Mouse (Mus musculus): ENCODE measurements at regions not wholly inside any gene's neighbourhood (a gene's known extent, or its start where the extent isn't known, plus 50 kb on each side); places are given as distances from the start of the nearest gene placed in this dataset.
A peak's percentile ranks its signal among the peaks of the same experiment; 100 is the strongest.

- DNase-seq, result peak; percentile 7
These were observed 259.2 kb upstream of the Csf3r start for GRCm38 (mm10) chr4:125765171-125765570.

GRCm38 (mm10) chr4:125777126-125777525 is 247.2 kb upstream of the Csf3r start:
- DNase-seq, result peak; percentile 54

DNA sequence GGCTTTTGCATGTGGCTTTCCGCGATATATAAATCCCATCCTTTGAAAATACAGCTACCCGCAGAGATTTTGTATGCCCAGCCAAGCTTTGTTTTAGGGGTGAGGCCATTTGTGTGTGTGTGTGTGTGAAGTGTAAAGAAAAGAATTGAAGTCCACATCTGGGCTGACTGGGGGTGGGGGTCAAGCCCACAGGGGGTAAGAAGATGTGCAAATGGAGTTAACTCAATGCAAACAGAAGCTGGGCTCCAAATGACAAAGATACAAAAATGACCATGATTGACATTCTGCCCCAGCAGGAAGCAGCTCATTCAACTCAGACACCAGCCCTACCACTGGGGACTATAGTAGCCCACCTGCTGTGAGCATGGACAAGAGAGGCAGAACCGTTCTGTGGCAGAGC is 244.2 kb upstream of the Csf3r start:
- DNase-seq, result no peak

DNA sequence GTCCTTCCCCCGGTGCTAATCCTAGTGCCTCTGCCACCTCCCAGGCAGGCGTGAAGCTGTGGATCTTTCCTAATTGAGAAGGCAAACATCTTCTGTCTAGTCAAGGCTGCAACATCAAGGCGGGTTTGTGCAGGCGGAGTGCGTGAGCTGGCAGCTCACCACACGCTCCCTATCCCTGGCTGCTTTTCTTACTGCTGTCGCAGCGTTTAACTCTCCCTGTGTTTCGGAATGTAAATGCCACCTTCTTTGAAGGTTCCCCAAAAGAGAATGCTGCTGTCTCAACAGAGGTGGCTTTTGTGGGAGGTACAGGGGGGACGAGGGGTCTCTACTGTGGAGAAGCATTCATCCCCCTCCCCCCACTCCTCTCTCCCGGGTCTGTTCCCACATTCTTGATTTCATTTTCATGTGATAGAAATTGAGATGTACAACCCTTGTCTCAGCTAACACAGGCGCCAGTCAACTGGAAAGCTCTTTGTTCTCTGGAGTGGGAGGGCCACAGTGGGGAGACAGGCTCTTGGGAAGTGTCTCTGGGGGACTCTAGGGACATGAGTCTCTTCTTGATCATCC is 243.3 kb upstream of the Csf3r start:
- DNase-seq, result no peak

DNA sequence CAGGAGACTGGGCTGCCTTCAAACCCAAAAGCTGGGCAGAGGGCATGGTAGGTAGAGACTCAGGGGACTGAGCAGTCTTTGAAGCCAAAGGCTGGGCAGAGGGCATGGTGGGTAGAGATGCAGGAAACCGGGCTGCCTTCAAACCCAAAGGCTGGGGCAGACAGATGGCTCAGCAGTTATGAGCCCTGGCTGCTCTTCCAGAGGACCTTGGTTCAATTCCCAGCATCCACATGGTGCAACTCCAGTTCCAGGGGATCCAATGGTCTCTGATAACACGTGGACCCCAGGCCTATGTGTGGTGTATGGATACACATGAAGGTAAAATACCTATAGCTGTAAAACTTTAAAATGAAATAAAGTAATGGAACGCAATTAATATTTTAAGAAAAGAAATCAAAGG is 242.0 kb upstream of the Csf3r start:
- DNase-seq, result no peak

DNA sequence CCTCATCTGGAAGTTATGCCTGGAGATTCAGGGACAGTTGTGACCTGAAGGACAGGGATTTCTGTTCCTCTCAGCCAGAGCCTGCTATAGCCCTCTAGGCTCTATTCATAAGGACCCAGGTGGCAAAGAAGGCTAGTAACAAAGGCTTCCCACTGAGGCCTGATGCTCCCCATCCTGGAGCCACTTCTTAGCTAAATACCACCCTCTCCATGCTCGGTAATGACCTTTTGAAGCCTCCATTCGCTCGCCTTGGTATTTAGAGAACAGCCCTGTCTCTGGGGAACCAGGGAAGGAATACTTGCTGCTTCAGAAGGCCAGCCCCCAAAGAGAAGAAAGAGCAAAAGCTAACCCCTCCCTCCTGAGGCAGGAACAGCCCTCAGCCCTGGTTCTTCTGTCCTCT is 238.3 kb upstream of the Csf3r start:
- no peak for DNase-seq

DNA sequence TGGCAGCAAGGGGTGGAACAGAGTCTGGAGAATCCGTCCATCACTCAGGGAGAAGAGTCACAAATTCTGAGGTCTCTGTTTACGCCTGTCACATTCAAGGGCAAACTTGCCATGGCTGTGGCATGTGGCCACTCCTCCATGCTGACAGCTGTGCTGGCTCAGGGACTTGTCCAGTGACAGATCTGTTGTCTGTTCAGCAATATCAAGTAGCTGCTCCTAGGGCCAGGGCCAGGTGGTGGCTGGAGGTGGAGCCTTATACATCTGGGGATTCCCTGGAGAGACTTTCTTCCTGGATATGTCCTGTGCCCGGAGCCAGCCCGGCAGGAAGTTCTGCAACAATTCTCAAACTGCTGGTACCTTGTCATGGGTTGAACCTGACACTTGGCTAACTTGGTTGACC is 229.7 kb upstream of the Csf3r start:
- peak; percentile 11 for DNase-seq

DNA sequence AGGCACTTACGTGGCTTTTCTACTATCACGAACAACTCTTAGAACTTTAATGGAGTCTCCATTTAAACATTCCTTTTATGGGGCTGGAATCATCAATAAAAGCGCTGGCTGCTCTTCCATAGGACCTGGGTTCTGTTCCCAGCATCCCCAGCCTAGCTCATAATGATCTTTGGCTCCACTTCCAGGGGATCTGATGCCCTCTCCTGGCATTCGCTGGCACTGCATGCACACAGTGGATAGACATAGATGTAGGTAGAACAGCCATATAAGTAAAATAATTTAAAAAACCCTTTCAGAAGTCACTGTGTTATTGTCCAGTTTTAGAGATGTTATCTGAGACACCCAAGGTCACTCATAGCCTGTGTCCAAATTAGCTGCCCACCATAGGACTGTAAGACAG is 216.4 kb upstream of the Csf3r start:
- DNase-seq, result no peak

DNA sequence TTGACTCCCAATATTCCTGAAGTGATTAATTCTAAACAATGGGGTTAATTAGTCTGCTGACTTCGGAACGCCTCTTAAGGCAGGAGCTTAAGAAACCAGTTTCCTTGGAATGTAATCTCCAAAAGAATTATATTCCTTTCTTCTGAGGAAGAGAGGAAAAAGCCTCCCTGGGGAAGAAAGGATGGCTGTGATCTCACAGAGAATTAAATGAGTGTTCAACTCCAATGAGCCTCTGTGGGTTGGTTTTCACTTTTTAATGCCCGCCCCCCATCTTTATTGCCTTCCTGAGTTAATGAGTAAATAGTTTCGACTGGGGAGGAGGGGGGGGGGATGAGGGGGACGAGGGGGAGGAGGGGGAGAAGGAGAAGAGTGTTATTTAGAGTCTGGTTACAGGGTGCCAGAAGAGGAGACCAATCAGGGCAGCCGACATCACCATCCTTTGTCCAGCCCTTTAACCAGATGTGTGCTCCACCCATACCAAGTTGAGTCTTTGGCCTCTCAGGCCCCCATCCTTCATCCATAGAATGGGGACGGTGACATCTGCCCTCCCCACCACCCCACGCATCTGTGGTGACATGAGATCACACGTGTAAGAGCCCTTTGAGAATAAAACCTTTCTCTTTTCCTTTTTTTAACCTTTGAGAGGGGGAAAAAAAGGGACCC is 214.8 kb upstream of the Csf3r start:
- no peak for DNase-seq

DNA sequence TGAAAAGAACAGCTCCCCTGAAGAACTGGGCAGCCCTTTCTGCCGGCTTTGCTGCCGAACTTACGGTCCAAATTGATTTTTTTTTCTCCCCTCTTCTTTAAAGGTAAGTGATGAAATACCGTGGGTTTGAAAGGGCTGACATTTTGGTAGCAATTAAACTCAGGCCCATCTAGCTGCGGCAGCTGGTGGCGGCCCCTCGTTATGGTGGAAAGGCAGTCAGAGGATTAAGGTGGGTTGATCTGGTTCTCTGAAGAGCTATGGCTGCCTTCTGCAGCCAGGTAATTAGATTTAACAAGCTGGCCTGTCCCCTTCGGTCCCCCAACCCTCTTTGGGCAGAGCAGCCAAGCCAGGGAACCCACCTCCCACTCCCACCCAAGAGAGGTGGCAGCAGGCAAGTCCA is 214.1 kb upstream of the Csf3r start:
- no peak for DNase-seq

DNA sequence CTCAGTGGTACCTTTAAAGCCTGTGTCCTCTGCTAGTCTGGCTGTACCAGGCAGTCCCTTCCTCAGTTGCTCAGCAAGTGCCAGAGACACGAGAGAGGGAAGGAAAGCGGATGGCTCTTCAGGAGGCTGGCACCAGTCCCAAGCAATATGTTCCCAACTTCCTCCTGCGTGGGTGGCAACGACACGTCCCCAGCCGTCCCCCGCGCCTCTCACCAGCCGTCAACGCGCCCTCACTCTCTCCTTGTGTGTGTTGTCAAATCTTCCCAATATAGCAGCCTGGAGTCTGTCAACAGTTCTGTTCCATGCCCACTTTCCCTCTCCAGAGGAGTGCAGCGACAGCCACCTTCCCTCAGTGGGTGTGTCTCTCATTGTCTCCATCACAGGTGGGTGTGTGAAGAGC is 210.0 kb upstream of the Csf3r start:
- DNase-seq, result no peak

DNA sequence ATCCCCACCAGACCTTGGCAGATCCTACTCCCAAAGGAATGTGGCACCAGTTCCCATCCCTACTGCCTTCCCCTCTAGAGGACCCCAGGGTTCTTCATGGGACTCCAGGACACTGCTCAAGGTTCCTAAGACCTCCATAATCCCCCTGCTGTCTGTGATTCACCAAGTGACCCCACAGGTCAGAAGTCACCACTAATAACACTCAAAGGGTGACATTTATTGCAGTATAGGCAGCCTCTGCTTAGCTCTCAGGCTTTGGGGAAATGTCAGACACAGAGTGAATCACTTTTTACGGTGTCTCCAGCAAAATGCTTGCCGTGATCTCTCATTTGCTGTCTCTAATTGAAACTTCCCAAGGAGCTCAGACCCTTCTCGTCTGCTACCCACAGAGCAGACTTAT is 209.1 kb upstream of the Csf3r start:
- DNase-seq, result no peak

DNA sequence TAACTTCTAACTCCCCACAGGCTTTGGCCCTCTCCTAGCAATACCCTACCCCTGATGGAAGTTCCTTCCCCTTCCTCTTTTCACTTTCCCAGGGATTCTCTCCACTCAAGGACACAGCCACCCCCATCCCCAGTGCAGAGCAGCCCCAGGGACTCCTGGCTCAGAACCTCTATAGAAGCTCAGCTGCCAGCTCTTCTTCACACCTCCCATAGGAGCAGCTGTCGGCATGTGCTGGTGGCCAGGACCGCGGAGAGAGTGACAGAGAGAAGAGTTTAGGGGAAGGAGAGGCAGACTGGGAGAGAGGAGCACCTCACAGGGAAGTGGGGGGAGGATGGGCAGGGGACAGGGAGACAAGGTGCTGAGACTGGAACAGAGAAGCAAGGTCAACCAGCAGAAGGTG is 199.8 kb upstream of the Csf3r start:
- no peak for DNase-seq

DNA sequence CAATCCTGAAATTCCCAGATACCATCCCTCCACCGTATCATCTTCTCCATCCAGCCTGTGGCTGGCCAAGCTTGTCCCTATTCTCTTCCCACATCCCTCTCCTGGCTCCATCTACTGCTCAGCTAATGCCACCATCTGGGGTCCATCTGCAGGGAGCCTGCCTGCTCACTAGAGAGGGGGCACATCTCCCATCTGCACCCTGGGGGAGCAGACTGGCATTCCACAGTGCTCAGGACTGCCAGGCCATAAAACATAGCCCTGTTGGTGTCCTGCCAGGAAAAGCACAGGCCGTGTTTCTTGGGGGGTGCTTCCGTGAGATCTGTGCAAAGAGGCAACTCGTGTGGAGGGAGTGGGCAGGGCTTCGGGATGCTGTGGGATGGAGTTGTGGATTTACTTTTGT is 197.9 kb upstream of the Csf3r start:
- no peak for DNase-seq

DNA sequence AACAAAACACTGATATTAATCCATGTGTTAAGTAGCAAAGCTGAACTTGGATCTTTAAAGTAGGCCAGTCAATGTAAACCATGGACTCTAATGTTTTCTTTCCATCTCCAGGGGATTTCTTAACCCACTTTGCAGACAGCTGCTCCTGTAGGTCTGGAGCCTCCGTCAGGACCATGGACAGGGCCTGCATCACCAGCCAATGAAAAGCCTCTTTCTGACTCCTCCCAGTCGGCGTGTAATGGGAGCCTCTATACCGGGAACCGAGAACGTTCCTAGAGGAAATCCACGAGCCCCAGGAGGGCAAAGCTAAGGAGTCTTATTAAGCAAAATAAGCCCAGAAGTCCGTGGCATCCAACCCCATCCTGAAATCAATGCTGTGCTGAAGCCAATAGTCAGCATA is 189.1 kb upstream of the Csf3r start:
- DNase-seq, result peak; percentile 71

DNA sequence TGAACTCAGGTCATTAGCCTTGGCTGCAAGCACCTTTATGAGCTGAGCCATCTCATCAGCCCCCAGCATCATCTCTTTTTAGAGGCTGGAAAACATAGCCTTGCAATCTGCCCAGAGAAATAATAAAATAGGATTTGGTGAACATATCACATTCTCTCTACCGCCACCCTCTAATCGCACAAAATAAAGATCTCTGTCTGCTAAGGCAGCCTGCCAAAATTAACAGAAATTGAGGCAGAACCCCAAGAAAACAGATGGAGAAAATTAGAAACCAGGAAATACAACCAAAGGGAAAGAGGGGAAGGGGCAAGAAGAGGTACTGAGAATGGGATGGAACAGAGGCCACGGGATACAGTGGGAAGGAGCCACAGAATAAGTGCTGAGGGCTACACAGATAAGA is 176.8 kb upstream of the Csf3r start:
- DNase-seq, result no peak

DNA sequence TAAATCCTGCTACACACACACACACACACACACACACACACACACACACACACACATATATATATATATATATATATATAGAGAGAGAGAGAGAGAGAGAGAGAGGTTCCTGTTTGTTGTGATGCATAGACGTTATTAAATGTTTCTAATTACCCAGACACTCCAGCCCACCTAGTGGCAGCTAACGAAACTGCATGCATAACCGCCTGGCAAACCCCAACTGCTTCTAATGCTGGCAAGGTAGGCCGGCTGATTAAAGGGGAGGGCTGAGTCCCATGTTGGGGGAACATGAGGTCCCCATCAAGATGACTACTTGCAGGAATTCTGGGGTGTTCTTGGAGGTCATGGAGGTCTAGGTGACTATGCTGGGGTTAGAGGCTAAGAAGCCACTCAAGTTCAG is 174.1 kb upstream of the Csf3r start:
- DNase-seq, result peak; percentile 70

DNA sequence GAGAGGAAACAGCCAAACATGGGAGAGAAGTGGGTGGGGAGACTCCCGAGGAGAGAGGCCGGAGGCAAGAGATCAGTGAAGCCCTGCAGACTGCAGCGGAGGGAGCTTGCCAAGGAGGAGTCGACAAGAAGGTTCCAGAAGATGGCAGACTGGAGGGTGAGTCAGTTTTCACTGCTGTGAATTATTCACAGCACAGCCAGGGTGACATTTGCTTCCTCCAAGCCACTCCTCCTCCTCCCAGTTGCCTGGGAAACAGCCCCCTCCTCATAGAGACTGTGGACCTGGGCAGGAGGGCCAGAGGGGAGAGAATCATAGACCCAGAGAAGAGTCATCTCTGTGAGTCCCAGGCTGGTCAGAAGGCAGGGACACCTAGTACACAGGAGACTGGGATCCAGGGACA is 171.8 kb upstream of the Csf3r start:
- no peak for DNase-seq

- no peak for DNase-seq
These were observed 168.3 kb upstream of the Csf3r start for GRCm38 (mm10) chr4:125855983-125856591.

GRCm38 (mm10) chr4:125856781-125857180 is 167.6 kb upstream of the Csf3r start:
- no peak for DNase-seq

DNA sequence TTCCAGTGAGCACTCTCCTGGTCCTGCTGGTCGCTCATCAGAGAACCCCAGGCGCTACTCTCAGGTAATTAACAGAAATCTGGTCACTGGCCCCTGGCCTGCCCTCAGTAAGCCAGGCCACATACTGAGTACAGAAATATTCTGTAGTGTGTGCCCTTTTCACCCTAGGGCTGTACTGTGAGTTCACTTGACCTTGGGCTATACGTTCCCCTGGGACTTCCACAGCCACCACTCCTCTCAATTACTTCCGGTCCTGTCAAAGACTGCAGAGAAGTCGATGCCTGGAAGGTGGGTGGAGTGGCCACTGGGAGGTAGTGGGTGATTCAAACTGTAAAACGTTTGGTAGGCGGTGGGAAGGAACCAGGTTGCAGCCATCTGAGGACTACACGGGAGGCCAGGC is 159.3 kb upstream of the Csf3r start:
- DNase-seq, result no peak

DNA sequence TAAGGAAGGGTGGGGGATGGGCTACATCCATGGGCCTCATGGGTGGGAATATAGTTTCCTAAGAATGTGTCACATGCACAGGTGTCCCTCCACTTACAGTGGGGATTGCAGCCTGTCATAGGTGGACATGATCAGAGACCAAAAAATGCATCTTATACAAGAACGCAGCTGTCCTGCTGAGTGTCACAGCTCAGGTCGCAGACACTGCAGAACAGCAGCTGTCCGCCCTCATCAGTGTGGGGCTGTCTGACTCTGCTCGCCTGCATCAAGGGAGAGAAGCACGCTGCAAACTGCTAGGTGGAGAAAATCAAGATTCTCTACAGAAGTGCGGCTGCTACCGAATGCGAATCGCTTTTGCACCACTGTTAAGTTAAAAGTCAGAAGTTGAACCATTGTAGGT is 158.6 kb upstream of the Csf3r start:
- no peak for DNase-seq

GRCm38 (mm10) chr4:125871211-125871610 is 153.1 kb upstream of the Csf3r start:
- no peak for DNase-seq

DNA sequence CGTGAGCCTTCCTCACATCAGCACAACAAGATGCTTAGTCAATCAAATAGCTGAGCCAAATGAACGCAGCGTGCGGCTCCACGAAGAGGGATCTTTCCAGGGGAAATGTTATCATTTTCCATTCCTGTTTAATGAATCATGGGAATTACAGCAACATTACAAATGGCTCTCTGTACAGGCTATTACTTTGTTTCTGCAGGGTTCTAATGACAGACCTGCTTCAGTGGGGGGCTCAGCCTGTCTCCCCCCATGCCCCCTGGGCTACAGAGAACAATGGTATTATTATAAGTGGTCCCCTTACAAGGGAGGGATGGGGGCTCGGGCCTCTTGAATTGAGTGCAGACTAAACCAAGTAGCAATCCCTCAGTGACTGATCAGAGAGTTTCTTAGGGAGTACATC is 144.3 kb upstream of the Csf3r start:
- DNase-seq, result no peak
